Mouse (Mus musculus): ENCODE data around the gene Eif5a. TPM values are rescaled to one million over a fixed set of nuclear protein-coding genes. Genes with fewer than 3 reads are reported as not detected.
"Not testable (repeated sequence)": the region's sequence is repeated elsewhere in the genome, so short reads cannot be mapped to it uniquely, and the experiment has no call there.

Gene Eif5a
- polyA plus RNA-seq, 1 experiment from 2014 or later = 2,006 TPM

DNA sequence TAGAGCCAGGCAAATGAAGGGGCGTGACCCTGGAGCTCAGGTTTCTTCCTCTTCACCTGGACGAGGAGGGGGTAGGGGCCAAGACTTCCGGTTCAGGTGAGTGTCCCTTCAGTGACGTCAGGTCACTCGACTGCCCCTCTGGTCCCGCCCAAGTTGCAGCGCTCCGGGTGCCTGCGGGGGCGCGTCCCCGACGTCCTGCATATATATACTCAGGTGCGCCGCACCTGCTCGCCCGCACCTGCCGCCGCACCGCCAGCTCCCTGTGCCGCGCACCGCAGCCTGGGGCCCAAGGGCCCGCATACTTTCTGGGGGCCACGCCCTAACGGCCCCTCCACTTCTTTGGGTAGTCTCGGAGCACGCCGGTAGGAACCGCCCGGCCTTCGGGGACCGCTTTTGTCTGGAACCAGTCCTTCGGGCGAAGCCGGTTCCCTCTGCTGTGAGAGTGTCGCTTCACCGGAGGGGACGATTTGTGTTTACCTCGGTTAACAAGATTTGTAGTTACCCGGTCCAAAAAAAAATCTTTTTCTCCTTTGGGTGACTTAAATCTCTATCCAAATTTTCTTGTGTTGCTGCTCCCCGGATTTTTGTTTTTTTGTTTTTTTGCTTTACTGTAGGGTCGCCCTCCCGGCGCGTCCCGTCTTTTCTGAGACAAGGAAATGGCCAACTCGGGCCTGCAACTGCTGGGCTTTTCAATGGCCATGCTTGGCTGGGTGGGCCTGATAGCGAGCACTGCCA is 43.7 kb upstream of the Eif5a start:
- H3K4me3 ChIP-seq (ENCODE audit: low read depth, low read length) = peak overlapping the region; percentile 48
- H3K4me2 ChIP-seq = peak overlapping the region; percentile 70
- H3K9me3 ChIP-seq (ENCODE audit: low read depth, low read length) = no peaks in the 10 kb centered on the region
- peak overlapping the region; percentile 88 for H3K27ac ChIP-seq (ENCODE audit: low read depth)
- H3K4me1 ChIP-seq (ENCODE audit: insufficient read depth) = no peaks in the 10 kb centered on the region
- peak overlapping the region; percentile 61 for H3K9ac ChIP-seq
- ATAC-seq (ENCODE audit: insufficient read depth) (peak; percentile 45), DNase-seq (peak; percentile 83)
- no peak for TF ChIP-seq CTCF (IDR thresholded peaks at IDR 0.05; ENCODE audit: low read depth)
- H3K27me3 ChIP-seq (ENCODE audit: insufficient read depth, low read length) = peaks cover 39% of the 10 kb centered on the region
- WGBS = 2% methylated on average over 49 of the region's 49 CpGs
- H3K36me3 ChIP-seq (ENCODE audit: insufficient read depth) = peaks cover 25% of the 10 kb centered on the region

- H3K27me3 ChIP-seq (ENCODE audit: insufficient read depth, low read length) = peaks cover 39% of the 10 kb centered on the region
- no peak for TF ChIP-seq CTCF (IDR thresholded peaks at IDR 0.05; ENCODE audit: low read depth)
- peak within 1 kb of the TSS; percentile 70 for H3K4me2 ChIP-seq
- H3K4me3 ChIP-seq (ENCODE audit: low read depth, low read length) = peak within 1 kb of the TSS; percentile 48
- no peak for DNase-seq
- peak; percentile 19; the same call in 1 of the 2 replicates for ATAC-seq (ENCODE audit: insufficient read depth)
- no peaks in the 10 kb centered on the region for H3K9me3 ChIP-seq (ENCODE audit: low read depth, low read length)
- peaks cover 18% of the 10 kb centered on the region for H3K36me3 ChIP-seq (ENCODE audit: insufficient read depth)
- H3K9ac ChIP-seq = peak within 1 kb of the TSS; percentile 61
- H3K4me1 ChIP-seq (ENCODE audit: insufficient read depth) = no peaks in the 10 kb centered on the region
- 7% methylated on average over 24 of the region's 24 CpGs for WGBS
- H3K27ac ChIP-seq (ENCODE audit: low read depth) = peak within 1 kb of the TSS; percentile 88
Measured at GRCm38 (mm10) chr11:69964650-69965270, 43.0 kb upstream of the Eif5a start, which contains the start of gene Cldn7. Gene Cldn7, plus strand, starts transcription at chr11:69964779.

- Histone ChIP-seq H3K4me2 (no peak overlapping the region), H3K4me3 (ENCODE audit: low read depth, low read length) (no peak overlapping the region), H3K9ac (no peak overlapping the region), H3K36me3 (ENCODE audit: insufficient read depth) (no peaks in the 10 kb centered on the region), H3K27me3 (ENCODE audit: insufficient read depth, low read length) (peaks cover 30% of the 10 kb centered on the region), H3K4me1 (ENCODE audit: insufficient read depth) (no peaks in the 10 kb centered on the region), H3K27ac (ENCODE audit: low read depth) (no peak overlapping the region), H3K9me3 (ENCODE audit: low read depth, low read length) (no peaks in the 10 kb centered on the region)
- DNase-seq (no peak), ATAC-seq (ENCODE audit: insufficient read depth) (no peak)
- TF ChIP-seq CTCF (IDR thresholded peaks at IDR 0.05; ENCODE audit: low read depth) = no peak
- WGBS = 45% methylated on average over 5 of the region's 5 CpGs
Measured at GRCm38 (mm10) chr11:69961841-69962240, 40.1 kb upstream of the Eif5a start.

DNA sequence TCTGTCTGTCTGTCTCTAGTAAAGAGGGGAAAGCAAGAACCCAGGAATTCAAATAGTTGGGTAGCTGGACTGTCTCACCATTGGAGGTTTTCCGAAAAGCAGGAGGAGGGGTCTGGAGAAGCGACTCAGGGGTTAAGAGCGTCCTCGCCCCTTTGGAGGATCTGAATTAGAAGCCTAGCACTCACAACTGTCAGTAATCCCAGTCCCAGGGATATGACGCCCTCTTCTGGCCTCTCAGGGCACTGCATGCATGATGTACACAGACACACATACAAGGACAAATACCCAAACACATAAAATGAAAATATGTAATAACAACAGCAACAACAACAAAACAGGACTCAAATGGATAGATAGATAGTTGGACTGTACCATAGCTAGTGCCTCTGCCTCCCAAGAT is 38.9 kb upstream of the Eif5a start:
- H3K9me3 ChIP-seq (ENCODE audit: low read depth, low read length) = no peaks in the 10 kb centered on the region
- TF ChIP-seq CTCF (IDR thresholded peaks at IDR 0.05; ENCODE audit: low read depth) = peak; percentile 55
- H3K36me3 ChIP-seq (ENCODE audit: insufficient read depth) = no peaks in the 10 kb centered on the region
- DNase-seq = peak; percentile 26
- H3K4me3 ChIP-seq (ENCODE audit: low read depth, low read length) = no peak overlapping the region
- no peak overlapping the region for H3K9ac ChIP-seq
- whole genome bisulfite sequencing = 31% methylated on average over 5 of the region's 5 CpGs
- no peaks in the 10 kb centered on the region for H3K4me1 ChIP-seq (ENCODE audit: insufficient read depth)
- H3K4me2 ChIP-seq = no peak overlapping the region
- ATAC-seq (ENCODE audit: insufficient read depth) = no peak
- peaks cover 19% of the 10 kb centered on the region for H3K27me3 ChIP-seq (ENCODE audit: insufficient read depth, low read length)
- H3K27ac ChIP-seq (ENCODE audit: low read depth) = no peak overlapping the region

- ATAC-seq (ENCODE audit: insufficient read depth) (no peak), DNase-seq (no peak)
- peak; percentile 20; the same call in 1 of the 2 replicates for TF ChIP-seq CTCF (IDR thresholded peaks at IDR 0.05; ENCODE audit: low read depth)
- Histone ChIP-seq H3K9me3 (ENCODE audit: low read depth, low read length) (no peaks in the 10 kb centered on the region), H3K36me3 (ENCODE audit: insufficient read depth) (no peaks in the 10 kb centered on the region), H3K27me3 (ENCODE audit: insufficient read depth, low read length) (no peaks in the 10 kb centered on the region), H3K4me1 (ENCODE audit: insufficient read depth) (no peaks in the 10 kb centered on the region), H3K4me3 (ENCODE audit: low read depth, low read length) (no peak overlapping the region), H3K27ac (ENCODE audit: low read depth) (no peak overlapping the region), H3K4me2 (no peak overlapping the region), H3K9ac (no peak overlapping the region)
- WGBS = 90% methylated on average over 1 of the region's 1 CpGs
Measured at GRCm38 (mm10) chr11:69956218-69956617, 34.5 kb upstream of the Eif5a start.

GRCm38 (mm10) chr11:69955618-69956017 is 33.9 kb upstream of the Eif5a start:
- H3K4me3 ChIP-seq (ENCODE audit: low read depth, low read length); DNase-seq; H3K9ac ChIP-seq; H3K36me3 ChIP-seq (ENCODE audit: insufficient read depth); H3K9me3 ChIP-seq (ENCODE audit: low read depth, low read length); ATAC-seq (ENCODE audit: insufficient read depth); H3K27ac ChIP-seq (ENCODE audit: low read depth); H3K4me1 ChIP-seq (ENCODE audit: insufficient read depth); H3K27me3 ChIP-seq (ENCODE audit: insufficient read depth, low read length); H3K4me2 ChIP-seq: not testable (repeated sequence)
- 54% methylated on average over 3 of the region's 4 CpGs for WGBS

GRCm38 (mm10) chr11:69953267-69953915 is 31.6 kb upstream of the Eif5a start:
- Histone ChIP-seq H3K9me3 (ENCODE audit: low read depth, low read length) (no peaks in the 10 kb centered on the region), H3K27me3 (ENCODE audit: insufficient read depth, low read length) (no peaks in the 10 kb centered on the region), H3K36me3 (ENCODE audit: insufficient read depth) (no peaks in the 10 kb centered on the region), H3K27ac (ENCODE audit: low read depth) (no peak overlapping the region), H3K4me1 (ENCODE audit: insufficient read depth) (no peaks in the 10 kb centered on the region), H3K4me2 (no peak overlapping the region), H3K9ac (no peak overlapping the region), H3K4me3 (ENCODE audit: low read depth, low read length) (no peak overlapping the region)
- WGBS = 39% methylated on average over 10 of the region's 11 CpGs
- ATAC-seq (ENCODE audit: insufficient read depth) (no peak), DNase-seq (peak; percentile 45)
- TF ChIP-seq CTCF (IDR thresholded peaks at IDR 0.05; ENCODE audit: low read depth) = no peak
